Mouse (Mus musculus): Measurements from ENCODE around the gene Adgrd1.
A peak's percentile ranks its signal among the peaks of the same experiment; 100 is the strongest.

Adgrd1 gene

GRCm38 (mm10) chr5:129161372-129162051 lies 65.0 kb downstream of the Adgrd1 start:
- no peak for DNase-seq (ENCODE audit: low read depth)

- DNase-seq (ENCODE audit: low read depth) = no peak
Measured at GRCm38 (mm10) chr5:129163416-129163815, 66.9 kb downstream of the Adgrd1 start.

GRCm38 (mm10) chr5:129164091-129164490 lies 67.5 kb downstream of the Adgrd1 start:
- peak; percentile 78 for DNase-seq (ENCODE audit: low read depth)

GRCm38 (mm10) chr5:129164911-129165584 lies 68.5 kb downstream of the Adgrd1 start:
- no peak for DNase-seq (ENCODE audit: low read depth)

- DNase-seq (ENCODE audit: low read depth) = no peak
Measured at GRCm38 (mm10) chr5:129165595-129165994, 69.0 kb downstream of the Adgrd1 start.

- DNase-seq (ENCODE audit: low read depth) = no peak
Measured at GRCm38 (mm10) chr5:129169090-129169489, 72.5 kb downstream of the Adgrd1 start.

- DNase-seq (ENCODE audit: low read depth) = no peak
Measured at GRCm38 (mm10) chr5:129169567-129169966, 73.0 kb downstream of the Adgrd1 start.

GRCm38 (mm10) chr5:129172533-129172932 lies 76.0 kb downstream of the Adgrd1 start:
- DNase-seq (ENCODE audit: low read depth) = no peak

- no peak for DNase-seq (ENCODE audit: low read depth)
Measured at GRCm38 (mm10) chr5:129175925-129176324, 79.4 kb downstream of the Adgrd1 start.

- peak; percentile 50 for DNase-seq (ENCODE audit: low read depth)
Measured at GRCm38 (mm10) chr5:129177697-129178511, 81.4 kb downstream of the Adgrd1 start.

GRCm38 (mm10) chr5:129179356-129179755 lies 82.8 kb downstream of the Adgrd1 start:
- DNase-seq (ENCODE audit: low read depth) = no peak

GRCm38 (mm10) chr5:129179995-129180714 lies 83.6 kb downstream of the Adgrd1 start:
- DNase-seq (ENCODE audit: low read depth) = no peak

- DNase-seq (ENCODE audit: low read depth) = no peak
Measured at GRCm38 (mm10) chr5:129180715-129181228, 84.2 kb downstream of the Adgrd1 start.

GRCm38 (mm10) chr5:129181450-129181849 lies 84.9 kb downstream of the Adgrd1 start:
- no peak for DNase-seq (ENCODE audit: low read depth)

GRCm38 (mm10) chr5:129182554-129182953 lies 86.0 kb downstream of the Adgrd1 start:
- DNase-seq (ENCODE audit: low read depth) = no peak

GRCm38 (mm10) chr5:129186260-129186659 lies 89.7 kb downstream of the Adgrd1 start:
- no peak for DNase-seq (ENCODE audit: low read depth)

GRCm38 (mm10) chr5:129186926-129187325 lies 90.4 kb downstream of the Adgrd1 start:
- no peak for DNase-seq (ENCODE audit: low read depth)

GRCm38 (mm10) chr5:129189071-129189470 lies 92.5 kb downstream of the Adgrd1 start:
- DNase-seq (ENCODE audit: low read depth) = no peak

- DNase-seq (ENCODE audit: low read depth) = no peak
Measured at GRCm38 (mm10) chr5:129190077-129190476, 93.5 kb downstream of the Adgrd1 start.

GRCm38 (mm10) chr5:129196501-129196900 lies 100.0 kb downstream of the Adgrd1 start:
- no peak for DNase-seq (ENCODE audit: low read depth)

GRCm38 (mm10) chr5:129196971-129197519 lies 100.5 kb downstream of the Adgrd1 start:
- DNase-seq (ENCODE audit: low read depth) = no peak

- no peak for DNase-seq (ENCODE audit: low read depth)
Measured at GRCm38 (mm10) chr5:129200132-129200531, 103.6 kb downstream of the Adgrd1 start.
